Mouse (Mus musculus) mesoderm, embryonic 11.5 days (tissue): ENCODE results near the gene Egflam.
A peak's percentile ranks its signal among the peaks of the same experiment; 100 is the strongest.

ENCODE experiments used
- DNase-seq: peaks from one replicate; pipeline ENCODE4 v3.0.0-alpha.2; 2012; ENCODE audit warnings: low read depth, low spot score

Egflam gene

DNA sequence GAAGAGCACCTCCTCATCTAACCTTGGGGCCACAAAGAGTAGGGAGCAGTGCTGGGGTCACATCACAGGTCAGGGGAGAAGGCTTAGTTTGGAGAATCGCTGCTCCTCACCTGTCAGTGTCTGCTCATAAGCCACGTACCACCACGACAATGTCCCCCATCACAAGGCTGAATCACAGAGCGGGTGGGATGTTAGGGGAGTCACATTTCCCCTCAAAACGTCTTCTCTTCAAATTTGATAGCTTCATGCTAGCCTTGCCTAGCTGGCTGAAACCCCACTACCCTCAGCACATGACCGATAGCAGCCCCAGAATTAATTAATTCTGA is 181.0 kb downstream of the Egflam start:
- DNase-seq: no peak

GRCm38 (mm10) chr15:7216581-7217272 is 181.5 kb downstream of the Egflam start:
- DNase-seq: no peak

DNA sequence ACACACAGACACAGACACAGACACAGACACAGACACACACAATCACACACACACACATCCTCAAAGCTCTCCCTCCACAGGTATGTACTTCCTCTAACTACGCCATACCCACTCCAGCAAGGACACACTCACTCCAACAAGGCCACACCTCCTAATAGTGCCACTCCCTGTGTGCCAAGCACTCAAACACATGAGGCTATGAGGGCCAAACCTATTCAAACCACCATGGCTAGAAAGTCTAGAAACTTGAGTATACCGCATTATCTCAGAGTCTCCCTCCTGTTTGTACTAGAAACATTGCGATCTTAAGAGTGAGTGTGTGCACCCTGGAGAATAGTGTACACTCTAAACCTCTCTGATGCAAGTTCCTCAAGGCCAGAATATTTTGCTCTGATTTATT is 182.3 kb downstream of the Egflam start:
- no peak for DNase-seq

GRCm38 (mm10) chr15:7213683-7214082 is 184.5 kb downstream of the Egflam start:
- no peak for DNase-seq

GRCm38 (mm10) chr15:7208180-7208579 is 190.0 kb downstream of the Egflam start:
- DNase-seq: no peak

GRCm38 (mm10) chr15:7207292-7207691 is 190.9 kb downstream of the Egflam start:
- DNase-seq: no peak

DNA sequence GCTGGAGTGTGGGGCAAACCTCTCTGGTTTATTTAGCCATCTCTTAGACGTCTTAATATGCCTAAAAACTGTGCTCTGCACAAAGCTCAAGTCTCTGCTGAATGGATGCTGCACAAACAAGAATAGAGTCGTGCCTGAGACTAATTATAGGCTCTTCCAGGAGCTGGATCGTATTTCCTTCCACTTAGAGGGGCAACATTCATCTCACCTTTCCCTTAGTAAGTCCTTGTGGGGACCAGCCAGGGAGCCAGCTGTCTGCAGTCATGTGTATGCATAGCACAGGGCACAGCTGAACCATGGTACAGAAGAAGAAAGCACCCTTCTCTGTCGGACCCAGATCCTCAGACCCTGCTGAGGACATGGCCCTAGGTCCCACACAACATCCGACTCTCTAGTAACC is 192.1 kb downstream of the Egflam start:
- DNase-seq: no peak

GRCm38 (mm10) chr15:7204917-7205316 is 193.3 kb downstream of the Egflam start:
- DNase-seq: no peak

GRCm38 (mm10) chr15:7203606-7204330 is 194.4 kb downstream of the Egflam start:
- no peak for DNase-seq

DNA sequence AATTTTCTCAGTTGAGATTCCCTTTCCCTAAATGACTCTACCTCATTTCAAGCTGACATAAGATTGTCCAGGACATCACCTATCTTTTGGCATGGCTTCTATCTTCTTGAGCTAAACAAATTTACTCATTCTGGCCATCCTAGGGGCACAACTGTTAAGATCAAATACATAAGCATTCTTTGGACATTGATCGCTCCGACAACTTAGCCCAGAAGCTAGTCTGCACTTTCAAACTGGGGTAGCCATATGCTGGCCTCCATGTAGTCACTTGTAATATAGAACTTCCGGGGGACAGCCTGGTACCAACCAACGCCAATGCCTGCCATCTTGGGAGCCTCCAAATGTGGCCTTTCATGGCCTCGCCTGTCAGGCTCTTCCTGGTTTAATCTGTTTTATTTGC is 195.2 kb downstream of the Egflam start:
- DNase-seq: no peak

DNA sequence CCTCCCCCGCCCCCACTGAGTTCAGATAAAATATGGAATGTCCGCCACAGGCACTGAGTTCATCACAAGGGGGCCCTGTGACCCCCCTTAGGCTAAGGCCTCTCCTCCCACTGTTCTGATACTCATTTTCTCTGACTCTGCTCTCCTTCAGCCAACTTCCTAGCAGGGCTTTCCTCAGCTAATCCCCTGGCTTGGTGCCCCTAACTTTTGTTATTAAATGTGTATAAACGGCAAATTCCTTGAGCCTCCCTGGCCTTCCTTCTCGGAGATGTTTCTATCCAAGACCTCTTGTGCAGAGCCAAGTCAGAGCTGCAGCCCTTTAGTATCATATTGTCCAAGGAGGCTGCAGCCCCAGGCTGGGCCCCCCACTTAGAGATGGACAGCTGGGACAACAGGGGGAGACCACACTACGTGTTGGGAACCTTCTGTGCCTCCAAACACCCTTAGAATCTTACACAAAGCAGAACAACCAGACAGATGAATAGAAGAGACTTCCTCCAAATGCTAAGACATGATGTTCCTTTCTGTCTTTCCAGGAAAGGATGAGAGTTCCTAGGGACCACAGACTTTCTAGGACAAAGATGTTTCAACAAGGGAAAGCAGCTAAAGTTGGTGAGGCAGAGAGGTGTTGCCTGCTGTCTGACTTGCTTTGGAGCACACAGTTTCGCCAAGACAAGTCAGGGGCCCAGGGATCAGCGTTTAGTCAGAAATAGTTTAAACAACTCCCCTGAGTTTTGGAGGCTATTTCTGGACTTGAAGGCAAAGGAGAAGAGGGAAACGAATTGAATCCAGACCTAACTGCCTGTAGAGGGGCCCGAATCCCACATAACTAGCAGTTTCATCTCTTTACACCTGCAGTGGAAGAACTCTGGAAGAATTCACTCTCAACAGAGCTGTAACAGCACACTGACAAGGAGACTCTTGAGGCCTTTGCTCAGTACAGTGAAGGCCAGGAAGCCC is 196.5 kb downstream of the Egflam start:
- no peak for DNase-seq

- DNase-seq: no peak
Measured at GRCm38 (mm10) chr15:7200286-7200685, 197.9 kb downstream of the Egflam start.

DNA sequence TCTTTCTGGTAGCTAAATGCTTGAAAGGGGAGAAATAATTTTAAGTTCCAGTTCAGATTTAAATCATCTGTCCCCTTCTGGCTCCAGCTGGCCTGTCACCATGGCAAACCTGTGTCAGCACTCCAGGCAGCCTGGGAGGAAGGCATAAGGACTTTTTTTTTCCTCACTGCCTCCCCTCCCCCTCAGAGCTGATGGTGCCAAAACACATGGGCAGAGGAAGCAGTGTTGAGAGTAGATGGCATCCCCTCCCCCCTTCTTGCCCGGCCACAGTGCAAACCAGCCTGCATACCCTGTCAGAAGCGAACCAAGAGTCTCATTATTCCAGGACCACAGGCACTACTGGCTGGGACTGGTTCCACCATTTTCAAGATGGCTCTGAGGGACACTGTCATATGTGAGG is 199.4 kb downstream of the Egflam start:
- peak; percentile 47 for DNase-seq

- no peak for DNase-seq
Measured at GRCm38 (mm10) chr15:7197652-7198445, 200.3 kb downstream of the Egflam start.

GRCm38 (mm10) chr15:7194748-7195221 is 203.4 kb downstream of the Egflam start:
- peak; percentile 58 for DNase-seq

DNA sequence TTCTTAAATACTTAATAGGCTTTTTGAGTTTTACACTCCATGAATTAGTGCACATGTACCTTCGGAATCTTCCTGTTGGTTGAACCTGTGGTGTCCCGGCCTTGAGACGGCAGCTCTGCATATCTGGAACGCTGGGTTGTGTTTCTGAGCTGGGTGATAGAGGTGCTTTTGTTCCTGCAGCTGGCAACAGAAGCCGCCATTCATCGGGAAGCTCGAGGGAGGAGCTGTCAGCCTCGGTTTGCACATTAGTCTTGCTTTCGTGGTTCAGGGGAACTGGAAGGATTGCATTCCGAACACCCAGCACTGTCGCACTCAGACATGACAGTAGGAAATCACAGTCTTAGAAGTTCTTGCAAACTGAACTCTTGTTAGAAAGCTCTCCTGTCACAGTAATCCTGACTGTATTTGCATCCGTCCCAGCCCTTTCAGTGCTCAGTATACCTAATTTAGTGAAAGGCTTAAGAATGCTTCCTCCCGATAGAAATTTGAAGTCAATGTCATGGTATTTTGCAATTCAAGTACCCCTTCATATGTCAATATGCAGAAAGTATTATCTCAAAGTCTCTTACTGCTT is 204.0 kb downstream of the Egflam start:
- peak; percentile 76 for DNase-seq

DNA sequence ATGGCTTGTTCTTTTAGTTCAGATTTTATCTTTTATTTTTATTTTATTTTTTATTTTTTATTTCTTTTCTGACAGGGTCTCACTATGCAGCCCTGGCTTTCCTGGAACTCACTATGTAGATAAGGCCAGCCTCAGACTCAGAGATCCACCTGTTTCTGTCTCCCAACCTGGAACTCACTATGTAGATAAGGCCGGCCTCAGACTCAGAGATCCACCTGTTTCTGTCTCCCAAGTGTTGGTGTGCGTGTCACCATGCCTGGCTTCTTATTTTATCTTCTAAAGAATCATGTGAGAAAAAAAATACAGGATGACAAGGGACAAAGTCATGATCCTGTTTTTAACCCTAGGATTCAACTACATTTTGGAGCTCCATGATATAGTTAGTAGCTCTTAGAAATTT is 205.6 kb downstream of the Egflam start:
- DNase-seq: no peak

DNA sequence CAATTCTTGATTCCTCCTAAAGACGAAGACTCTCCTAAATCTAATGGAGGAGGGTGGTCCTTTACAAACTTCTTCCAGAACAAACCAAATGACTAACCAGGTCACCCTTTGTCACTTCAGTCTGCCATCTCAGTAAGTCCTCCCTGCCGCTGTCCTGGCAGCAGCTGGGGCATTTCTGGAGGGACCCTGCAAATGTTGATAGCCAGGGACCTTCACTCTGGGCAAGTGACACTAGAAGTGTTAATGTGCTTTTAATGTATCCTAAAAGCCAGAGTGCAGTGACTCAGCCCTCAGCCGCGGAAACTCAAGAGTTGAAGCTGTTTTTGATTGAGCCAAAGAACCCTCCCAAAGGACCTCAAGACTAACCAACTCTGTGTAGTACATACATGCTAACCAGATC is 207.1 kb downstream of the Egflam start:
- no peak for DNase-seq

GRCm38 (mm10) chr15:7189678-7190454 is 208.3 kb downstream of the Egflam start:
- no peak for DNase-seq

DNA sequence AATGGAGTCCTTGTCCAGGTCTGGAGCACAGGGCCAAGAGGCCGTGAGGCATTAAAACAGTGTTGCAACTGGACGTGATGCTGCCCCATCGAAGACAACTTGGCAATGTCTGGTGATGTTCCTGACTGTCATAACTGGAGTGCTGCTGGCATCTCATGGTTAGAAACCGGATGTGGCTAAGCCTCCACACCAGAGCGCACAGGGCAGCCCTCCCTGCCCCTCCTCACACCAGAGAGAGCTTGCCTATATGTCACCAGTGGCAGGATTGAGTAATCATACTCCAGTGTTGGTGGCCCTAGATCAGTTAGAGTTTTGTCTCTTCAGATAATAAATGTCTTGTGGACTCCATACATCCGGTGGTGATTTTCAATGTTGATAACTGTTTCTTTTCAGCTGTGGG is 210.5 kb downstream of the Egflam start:
- no peak for DNase-seq
